Mouse (Mus musculus): Measurements from ENCODE around the gene Gm10837. TPM values are rescaled to one million over a fixed set of nuclear protein-coding genes. Genes with fewer than 3 reads are reported as not detected.

Gm10837 gene
- total RNA-seq, 2 experiments from 2014 or later: not detected

GRCm38 (mm10) chr14:122534017-122534924 is 43.9 kb downstream of the Gm10837 start, which contains the start of gene Pcca:
Pcca (plus strand) TSS chr14:122534324.
- TF ChIP-seq CTCF (conservative IDR thresholded peaks at IDR 0.05): peak; percentile 30
- Histone ChIP-seq H3K4me3 (peak within 1 kb of the TSS; percentile 94), H3K27ac (peak within 1 kb of the TSS; percentile 85)
- peak; percentile 95 to 98 for DNase-seq (ENCODE audit: low spot score in 2 of 2)

GRCm38 (mm10) chr14:122535986-122536385 is 45.6 kb downstream of the Gm10837 start:
- Histone ChIP-seq H3K4me3 (no peak overlapping the region), H3K27ac (no peak overlapping the region)
- TF ChIP-seq CTCF (conservative IDR thresholded peaks at IDR 0.05): no peak
- DNase-seq (ENCODE audit: low spot score in 2 of 2): no peak

Other genes starting within 250 kb of the Gm10837 start
- under 1 TPM; 0.17 to 0.36 TPM for gene Gm5089, start 39.5 kb upstream of the Gm10837 start, total RNA-seq (2021)
- 1 to 10 TPM; 3.9 to 4.4 TPM for gene Zic5, start 24.9 kb upstream of the Gm10837 start, total RNA-seq (2021)
- gene Zic2, start 15.2 kb upstream of the Gm10837 start, total RNA-seq (2021): 10 to 100 TPM; 17.7 to 21.9 TPM
- gene Pcca, start 43.7 kb downstream of the Gm10837 start, total RNA-seq (2021): 10 to 100 TPM; 41.2 to 44.3 TPM